Mouse (Mus musculus) left cerebral cortex, adult 2 months (tissue): Measurements from ENCODE around the gene Trp53bp2. TPM values are rescaled to one million over a fixed set of nuclear protein-coding genes. Genes with fewer than 3 reads are reported as not detected.

Experiments used
- DNase-seq, 2 experiments: peaks; one replicate each; pipeline ENCODE4 v3.0.0; 2021 to 2022; ENCODE audit warnings: low spot score in 2 of 2, mixed read lengths in 1 of 2; ENCODE audit errors: extremely low spot score in 1 of 2
- H3K27ac ChIP-seq: fragments of 200-600 bp; 2 replicates; pipeline ENCODE4 v1.8.1; 2022
- H3K4me3 ChIP-seq: fragments of 200-600 bp; 2 replicates; pipeline ENCODE4 v1.8.1; 2022
- CTCF ChIP-seq: fragments of 200-600 bp; IDR thresholded peaks from 2 replicates; pipeline ENCODE4 v1.8.1; 2022; ENCODE audit warnings: antibody characterized with exemption, mild to moderate bottlenecking, moderate library complexity
- intact Hi-C: fragments of 180-260 bp; cut with DNase I; formaldehyde crosslinking; loops from one replicate; pipeline ENCODE4 v1.15.1; 2025
- total RNA-seq, 2 experiments: library from RNA; stranded (reverse); gene quantifications; 2 replicates each; pipeline ENCODE4 v1.2.3; 2021

Trp53bp2 gene
- total RNA-seq, 2 experiments from 2014 or later: 20.4 to 22.6 TPM

DNA sequence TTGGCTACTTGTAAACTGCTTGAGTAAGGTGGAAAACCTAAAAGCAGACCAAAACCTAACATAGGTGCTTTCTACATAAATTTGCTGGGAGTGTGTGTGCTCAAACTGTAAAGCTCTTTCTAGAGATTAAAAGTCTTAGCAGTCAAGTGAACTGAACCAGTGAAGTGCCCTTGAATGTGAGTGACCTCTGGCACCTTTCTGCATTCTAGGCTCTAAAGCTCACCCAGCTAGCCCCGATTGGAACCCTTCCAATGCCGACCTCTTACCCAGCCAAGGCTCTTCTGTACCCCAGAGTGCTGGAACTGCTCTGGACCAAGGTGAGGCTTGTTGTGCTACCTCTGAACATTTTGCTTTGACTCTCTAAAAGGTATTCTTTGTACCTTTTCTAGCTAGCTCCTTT lies 35.1 kb downstream of the Trp53bp2 start:
- intact Hi-C loops: no loop called here
- DNase-seq: no peak
- TF ChIP-seq CTCF: no peak
- Histone ChIP-seq H3K27ac (no peak overlapping the region), H3K4me3 (no peak overlapping the region)

- Histone ChIP-seq H3K4me3 (no peak overlapping the region), H3K27ac (peak overlapping the region; percentile 40; the same call in 1 of the 2 replicates)
- DNase-seq: no peak
- TF ChIP-seq CTCF: no peak
- intact Hi-C loops: no loop called here
Measured at GRCm38 (mm10) chr1:182448276-182449035, 39.5 kb downstream of the Trp53bp2 start.

- Histone ChIP-seq H3K27ac (no peak overlapping the region), H3K4me3 (no peak overlapping the region)
- DNase-seq: no peak
- intact Hi-C loops: no loop called here
- TF ChIP-seq CTCF: no peak
Measured at GRCm38 (mm10) chr1:182452473-182452872, 43.5 kb downstream of the Trp53bp2 start.

GRCm38 (mm10) chr1:182455080-182455479 lies 46.1 kb downstream of the Trp53bp2 start:
- no peak for TF ChIP-seq CTCF
- intact Hi-C loops: no loop called here
- Histone ChIP-seq H3K4me3 (no peak overlapping the region), H3K27ac (peak overlapping the region; percentile 26; the same call in 1 of the 2 replicates)
- no peak for DNase-seq

GRCm38 (mm10) chr1:182458556-182458955 lies 49.6 kb downstream of the Trp53bp2 start:
- H3K4me3 ChIP-seq: no peak overlapping the region
- DNase-seq: no peak
- H3K27ac ChIP-seq: peak overlapping the region; percentile 21; the same call in 1 of the 2 replicates
- no peak for TF ChIP-seq CTCF
- intact Hi-C loops: no loop called here

DNA sequence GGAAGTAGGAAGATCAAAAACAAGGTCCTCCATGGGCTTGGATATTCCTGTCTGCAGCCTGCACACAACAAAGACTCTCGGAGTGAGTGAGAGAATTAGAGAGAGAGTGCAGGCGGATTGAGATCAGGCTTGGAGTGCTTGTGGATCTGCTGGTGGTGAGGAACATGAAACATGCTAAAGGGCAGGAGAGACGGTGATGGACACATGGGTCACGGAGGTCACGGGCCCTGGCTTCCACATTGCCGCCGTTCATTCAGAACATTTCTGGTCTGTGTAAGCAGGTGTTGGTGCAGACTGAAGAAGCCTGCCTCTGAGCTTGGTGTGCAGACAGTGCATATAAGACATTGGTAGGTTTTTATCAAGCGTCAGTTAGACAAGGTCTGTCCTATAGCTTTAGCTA lies 50.5 kb downstream of the Trp53bp2 start:
- TF ChIP-seq CTCF: no peak

GRCm38 (mm10) chr1:182460291-182461244 lies 51.6 kb downstream of the Trp53bp2 start:
- H3K27ac ChIP-seq: peak overlapping the region; percentile 47
- no peak overlapping the region for H3K4me3 ChIP-seq

More for the DNA sequence above, 50.5 kb downstream of the Trp53bp2 start:
- intact Hi-C loops: no loop called here
- DNase-seq: no peak
- Histone ChIP-seq H3K4me3 (no peak overlapping the region), H3K27ac (no peak overlapping the region)

GRCm38 (mm10) chr1:182461261-182461660 lies 52.3 kb downstream of the Trp53bp2 start:
- peak overlapping the region; percentile 47 for H3K27ac ChIP-seq
- intact Hi-C loops: no loop called here
- TF ChIP-seq CTCF: no peak
- no peak for DNase-seq
- no peak overlapping the region for H3K4me3 ChIP-seq

More at GRCm38 (mm10) chr1:182460291-182461244, 51.6 kb downstream of the Trp53bp2 start:
- no peak for DNase-seq
- intact Hi-C loops: no loop called here
- no peak for TF ChIP-seq CTCF

GRCm38 (mm10) chr1:182461813-182462212 lies 52.8 kb downstream of the Trp53bp2 start:
- intact Hi-C loops: no loop called here
- H3K4me3 ChIP-seq: no peak overlapping the region
- peak overlapping the region; percentile 13; the same call in 1 of the 2 replicates for H3K27ac ChIP-seq
- no peak for TF ChIP-seq CTCF
- DNase-seq: no peak

GRCm38 (mm10) chr1:182465309-182465708 lies 56.3 kb downstream of the Trp53bp2 start:
- intact Hi-C loops: no loop called here
- Histone ChIP-seq H3K27ac (no peak overlapping the region), H3K4me3 (no peak overlapping the region)
- no peak for DNase-seq
- no peak for TF ChIP-seq CTCF

GRCm38 (mm10) chr1:182465978-182466377 lies 57.0 kb downstream of the Trp53bp2 start:
- H3K4me3 ChIP-seq: no peak overlapping the region
- intact Hi-C loops: no loop called here

More at GRCm38 (mm10) chr1:182465978-182466377, 57.0 kb downstream of the Trp53bp2 start:
- no peak for DNase-seq
- H3K27ac ChIP-seq: no peak overlapping the region
- peak; percentile 1; the same call in 1 of the 2 replicates for TF ChIP-seq CTCF
